Mouse (Mus musculus) bone marrow macrophage, adult 2 months (primary cell): Measurements from ENCODE around the gene Arl5c. TPM values are rescaled to one million over a fixed set of nuclear protein-coding genes. Genes with fewer than 3 reads are reported as not detected.

Source experiments
- H3K27ac ChIP-seq: 2 replicates; pipeline ENCODE4 v1.5.1; 2012; ENCODE audit warnings: low read depth, low read length; ENCODE audit not compliant: insufficient read depth
- H3K4me1 ChIP-seq: 2 replicates; pipeline ENCODE4 v1.6.1; 2012; ENCODE audit warnings: low read length; ENCODE audit not compliant: control insufficient read depth, insufficient read depth
- H3K4me3 ChIP-seq: 2 replicates; pipeline ENCODE4 v1.5.1; 2012; ENCODE audit warnings: mild to moderate bottlenecking, low read length, moderate library complexity; ENCODE audit not compliant: insufficient read depth
- CTCF ChIP-seq: IDR thresholded peaks from 2 replicates; pipeline ENCODE4 v1.5.1; 2012; ENCODE audit warnings: low read depth, mild to moderate bottlenecking, low read length, moderate library complexity
- POLR2A ChIP-seq: IDR thresholded peaks from 2 replicates; pipeline ENCODE4 v1.6.1; 2012; ENCODE audit warnings: mild to moderate bottlenecking, low read depth, low read length, borderline replicate concordance
- polyA plus RNA-seq: library from polyadenylated mRNA; stranded (reverse); fragments of >200 nt; gene quantifications from 2 replicates; pipeline ENCODE4 v1.2.4, GENCODE M21; 2012; ENCODE audit not compliant: missing spikeins, insufficient read depth, insufficient read length

The Arl5c gene
- polyA plus RNA-seq, 1 experiment: 128 TPM

GRCm38 (mm10) chr11:98030701-98031442, 34.9 kb upstream of the Arl5c start:
- H3K27ac ChIP-seq: no peak overlapping the region
- peak; percentile 44; the same call in 1 of the 2 replicates for TF ChIP-seq POLR2A
- TF ChIP-seq CTCF: no peak
- H3K4me1 ChIP-seq: peaks cover 5% of the 10 kb centered on the region
- no peak overlapping the region for H3K4me3 ChIP-seq

- peaks cover 24% of the 10 kb centered on the region for H3K4me1 ChIP-seq
- H3K27ac ChIP-seq: peak overlapping the region; percentile 78
- TF ChIP-seq POLR2A (no peak), CTCF (no peak)
- peak overlapping the region; percentile 94 for H3K4me3 ChIP-seq
Measured at GRCm38 (mm10) chr11:98027785-98028184, 31.8 kb upstream of the Arl5c start.

- Histone ChIP-seq H3K4me3 (peak overlapping the region; percentile 94), H3K4me1 (peaks cover 24% of the 10 kb centered on the region), H3K27ac (peak overlapping the region; percentile 78)
- TF ChIP-seq CTCF (no peak), POLR2A (no peak)
Measured at GRCm38 (mm10) chr11:98027297-98027688, 31.3 kb upstream of the Arl5c start.

- TF ChIP-seq CTCF (no peak), POLR2A (no peak; the same call in 1 of the 2 replicates)
- Histone ChIP-seq H3K4me3 (peak within 1 kb of the TSS; percentile 94), H3K4me1 (peaks cover 27% of the 10 kb centered on the region), H3K27ac (peak within 1 kb of the TSS; percentile 90)
Measured at GRCm38 (mm10) chr11:98026570-98027296, 30.8 kb upstream of the Arl5c start, which contains the start of gene Rpl19. Gene Rpl19 (plus strand): TSS chr11:98026710.

- peak overlapping the region; percentile 94 for H3K4me3 ChIP-seq
- peak overlapping the region; percentile 90 for H3K27ac ChIP-seq
- H3K4me1 ChIP-seq: peaks cover 32% of the 10 kb centered on the region
- TF ChIP-seq POLR2A: peak; percentile 57; the same call in 1 of the 2 replicates
- TF ChIP-seq CTCF: no peak
Measured at GRCm38 (mm10) chr11:98026248-98026569, 30.2 kb upstream of the Arl5c start.

DNA sequence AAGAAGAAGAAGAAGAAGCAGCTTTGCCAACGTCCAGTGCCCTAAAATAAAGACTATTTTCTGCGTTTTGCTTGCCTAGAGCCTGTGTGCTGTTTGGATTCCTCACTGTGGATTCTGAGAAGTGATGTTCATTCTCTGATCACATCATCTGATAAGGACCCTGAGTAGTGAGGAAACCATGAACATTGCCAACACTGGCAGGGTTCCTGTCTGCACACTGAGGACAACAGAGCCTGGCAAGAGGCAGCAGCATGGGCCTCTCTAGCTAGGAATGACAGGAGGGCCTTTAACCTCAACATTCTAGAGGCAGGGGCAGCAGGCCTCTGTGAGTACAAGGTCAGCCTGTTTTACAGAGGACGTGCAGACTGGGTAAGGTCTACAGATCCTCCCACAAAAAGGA, 28.5 kb upstream of the Arl5c start:
- peaks cover 35% of the 10 kb centered on the region for H3K4me1 ChIP-seq

GRCm38 (mm10) chr11:98022555-98023371, 26.8 kb upstream of the Arl5c start, which contains the start of gene Cacnb1:
Gene Cacnb1 (minus strand): TSS chr11:98023034.
- H3K4me1 ChIP-seq: peaks cover 34% of the 10 kb centered on the region
- no peak for TF ChIP-seq CTCF
- TF ChIP-seq POLR2A: no peak
- peak within 1 kb of the TSS; percentile 84 for H3K4me3 ChIP-seq
- peak within 1 kb of the TSS; percentile 83 for H3K27ac ChIP-seq

More for the DNA sequence above, 28.5 kb upstream of the Arl5c start:
- H3K27ac ChIP-seq: peak overlapping the region; percentile 46
- no peak overlapping the region for H3K4me3 ChIP-seq
- TF ChIP-seq POLR2A (no peak), CTCF (no peak)

- no peak for TF ChIP-seq POLR2A
- no peak for TF ChIP-seq CTCF
- H3K4me1 ChIP-seq: peaks cover 34% of the 10 kb centered on the region
- H3K27ac ChIP-seq: peak overlapping the region; percentile 51; the same call in 1 of the 2 replicates
- peak overlapping the region; percentile 84 for H3K4me3 ChIP-seq
Measured at GRCm38 (mm10) chr11:98022253-98022554, 26.2 kb upstream of the Arl5c start.

- Histone ChIP-seq H3K4me1 (peaks cover 34% of the 10 kb centered on the region), H3K4me3 (peak overlapping the region; percentile 84), H3K27ac (no peak overlapping the region; the same call in 1 of the 2 replicates)
- no peak for TF ChIP-seq POLR2A
- no peak for TF ChIP-seq CTCF
Measured at GRCm38 (mm10) chr11:98021565-98022252, 25.7 kb upstream of the Arl5c start.
